In the genomic region with DNA sequence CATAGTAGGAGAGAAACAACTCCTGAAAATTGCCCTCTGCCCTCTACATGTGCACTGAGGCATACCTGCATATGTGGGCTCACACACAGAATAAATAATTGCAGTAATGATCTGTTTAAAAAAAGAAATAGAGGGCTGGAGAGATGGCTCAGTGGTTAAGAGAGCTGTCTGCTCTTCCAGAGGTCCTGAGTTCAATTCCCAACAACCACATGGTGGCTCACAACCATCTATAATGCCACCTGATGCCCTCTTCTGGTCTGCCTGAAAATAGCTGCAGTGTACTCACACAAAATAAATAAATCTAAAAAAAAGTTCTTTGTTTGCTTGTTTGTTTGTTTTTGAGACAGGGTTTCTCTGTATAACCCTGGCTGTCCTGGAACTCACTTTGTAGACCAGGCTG, we compare ENCODE assay signal across 11 mouse cellular contexts. TPM values are rescaled to one million over a fixed set of nuclear protein-coding genes. Genes with fewer than 3 reads are reported as not detected.
DNase-seq lines count a peak whose midpoint lies in the region; ATAC-seq and TF ChIP-seq lines count a peak whose summit lies in the region.
"Not testable (repeated sequence)": the region's sequence is repeated elsewhere in the genome, so short reads cannot be mapped to it uniquely, and the experiment has no call there.
"Had no signal": no experiment of that assay in that cellular context is flagged by ENCODE, and none has a peak within 500 bp of the region (broad histone marks: within the 10 kb centered on the region; RNA-seq: fewer than 3 reads in every experiment).

No protein-coding gene starts in this region.

- intact Hi-C loops in left cerebral cortex, adult 2 months (cut with DNase I) = loop anchor here (2.0 kb wide), 1 partner anchor 150 kb away; no protein-coding TSS in a partner anchor

- H3K36me3 ChIP-seq in hindbrain, postnatal 0 days (ENCODE audit: insufficient read depth, low read length); liver, embryonic 15.5 days (replicated peaks); midbrain, embryonic 10.5 days: not testable (repeated sequence)

- H3K4me1 ChIP-seq in hindbrain, postnatal 0 days (ENCODE audit: insufficient read depth, low read length) = not testable (repeated sequence)
- peaks cover 71% of the 10 kb centered on the region for H3K4me1 ChIP-seq in liver, embryonic 15.5 days (replicated peaks)
- peaks cover 13% of the 10 kb centered on the region for H3K4me1 ChIP-seq in midbrain, embryonic 10.5 days

- H3K4me3 ChIP-seq in hindbrain, postnatal 0 days (ENCODE audit: low read length); left cerebral cortex, adult 2 months; liver, embryonic 15.5 days (replicated peaks): not testable (repeated sequence)
- 0 out of 2 replicates have a peak overlapping the region, but pooled peaks have one; percentile 7 for H3K4me3 ChIP-seq in midbrain, embryonic 10.5 days

- not testable (repeated sequence) for H3K9ac ChIP-seq in hindbrain, postnatal 0 days (replicated peaks; ENCODE audit: low read length); liver, embryonic 15.5 days

- not testable (repeated sequence) for H3K4me2 ChIP-seq in hindbrain, postnatal 0 days (ENCODE audit: low read depth, low read length); liver, embryonic 15.5 days

- DNase-seq in CD4-positive, CD25-positive, alpha-beta regulatory T cell, adult 2 months (ENCODE audit: low read depth, low spot score) = peak; percentile 59
- DNase-seq in R1 (ENCODE audit: low read depth, low spot score) = peak; percentile 52
- DNase-seq in hindbrain, postnatal 0 days (ENCODE audit: low spot score); left cerebral cortex, adult 2 months (ENCODE audit: extremely low spot score in 1 of 2, low spot score in 2 of 2); midbrain, embryonic 10.5 days (ENCODE audit: low spot score): not testable (repeated sequence)
- peak; percentile 22 for DNase-seq in thymus, postnatal 14 days

- not testable (repeated sequence) for H3K27ac ChIP-seq in hindbrain, postnatal 0 days; left cerebral cortex, adult 2 months; midbrain, embryonic 10.5 days (replicated peaks)
- peak overlapping the region; percentile 97 for H3K27ac ChIP-seq in liver, embryonic 15.5 days (replicated peaks)

- not testable (repeated sequence) for H3K27me3 ChIP-seq in hindbrain, postnatal 0 days (ENCODE audit: insufficient read depth, low read length); liver, embryonic 15.5 days; midbrain, embryonic 10.5 days (ENCODE audit: low read depth, poor library complexity, severe bottlenecking)

- not testable (repeated sequence) for ATAC-seq in hindbrain, postnatal 0 days; liver, embryonic 15.5 days (ENCODE audit: insufficient read depth)

- TF ChIP-seq CTCF in hindbrain, postnatal 0 days (IDR thresholded peaks at IDR 0.05; ENCODE audit: low read depth) = peak; percentile 30
- TF ChIP-seq CTCF in left cerebral cortex, adult 2 months (IDR thresholded peaks at IDR 0.05) = peak; percentile 44

- H3K9me3 ChIP-seq in hindbrain, postnatal 0 days (ENCODE audit: low read length); liver, embryonic 15.5 days (replicated peaks); midbrain, embryonic 10.5 days (replicated peaks): not testable (repeated sequence)

RNA-seq across cellular contexts. Expression of gene Slc3a2, which starts 4.1 kb away (rescaled TPM):
- 154 and 155 TPM in 2 replicates for total RNA-seq in hindbrain, postnatal 0 days (2014; rRNA removed)
- polyA plus RNA-seq in hindbrain, postnatal 0 days (2015; fragmentation: Nextera tagmentation; extraction: Ambion mirVana) = 235 and 250 TPM in 2 replicates
- total RNA-seq in left cerebral cortex, adult 2 months (2021) = 100 to 1,000 TPM; 144 to 154 TPM
- polyA plus RNA-seq in liver, embryonic 15.5 days (2015; fragmentation: Nextera tagmentation; extraction: Ambion mirVana) = 124 and 132 TPM in 2 replicates
- 139 and 144 TPM in 2 replicates for polyA plus RNA-seq in midbrain, embryonic 10.5 days (2016; fragmentation: Nextera tagmentation; extraction: Ambion mirVana)

RNA-seq across cellular contexts. Expression of gene Wdr74, which starts 16.6 kb away (rescaled TPM):
- total RNA-seq in hindbrain, postnatal 0 days (2014; rRNA removed) = 46.7 and 49.7 TPM in 2 replicates
- polyA plus RNA-seq in hindbrain, postnatal 0 days (2015; fragmentation: Nextera tagmentation; extraction: Ambion mirVana) = 78.7 and 79.2 TPM in 2 replicates
- 10 to 100 TPM; 48.5 to 53.1 TPM for total RNA-seq in left cerebral cortex, adult 2 months (2021)
- polyA plus RNA-seq in liver, embryonic 15.5 days (2015; fragmentation: Nextera tagmentation; extraction: Ambion mirVana) = 48.8 and 53.0 TPM in 2 replicates
- polyA plus RNA-seq in midbrain, embryonic 10.5 days (2016; fragmentation: Nextera tagmentation; extraction: Ambion mirVana) = 105 and 121 TPM in 2 replicates

RNA-seq across cellular contexts. Expression of gene 1700092M07Rik, which starts 21.5 kb away (rescaled TPM):
- total RNA-seq in hindbrain, postnatal 0 days (2014; rRNA removed) = not detected in 2 replicates
- polyA plus RNA-seq in hindbrain, postnatal 0 days (2015; fragmentation: Nextera tagmentation; extraction: Ambion mirVana) = 0.66 and 0.85 TPM in 2 replicates
- 1 to 10 TPM; 1.4 to 1.8 TPM for total RNA-seq in left cerebral cortex, adult 2 months (2021)
- polyA plus RNA-seq in liver, embryonic 15.5 days (2015; fragmentation: Nextera tagmentation; extraction: Ambion mirVana) = 0.43 and 0.62 TPM in 2 replicates
- polyA plus RNA-seq in midbrain, embryonic 10.5 days (2016; fragmentation: Nextera tagmentation; extraction: Ambion mirVana) = 3.2 and 3.3 TPM in 2 replicates
- total RNA-seq: gastrocnemius, adult 2 months; heart, postnatal 10 days; hematopoietic stem cell, adult 5-6 weeks had no signal
- polyA plus RNA-seq: erythroblast, embryonic 14.5 days had no signal

RNA-seq across cellular contexts. Expression of gene Stx5a, which starts 22.2 kb away (rescaled TPM):
- total RNA-seq in hindbrain, postnatal 0 days (2014; rRNA removed) = 84.4 and 110 TPM in 2 replicates
- polyA plus RNA-seq in hindbrain, postnatal 0 days (2015; fragmentation: Nextera tagmentation; extraction: Ambion mirVana) = 95.3 and 104 TPM in 2 replicates
- 10 to 100 TPM; 71.2 to 77.9 TPM for total RNA-seq in left cerebral cortex, adult 2 months (2021)
- polyA plus RNA-seq in liver, embryonic 15.5 days (2015; fragmentation: Nextera tagmentation; extraction: Ambion mirVana) = 53.5 and 53.8 TPM in 2 replicates
- polyA plus RNA-seq in midbrain, embryonic 10.5 days (2016; fragmentation: Nextera tagmentation; extraction: Ambion mirVana) = 94.9 and 103 TPM in 2 replicates

RNA-seq across cellular contexts. Expression of gene Nxf1, which starts 37.8 kb away (rescaled TPM):
- total RNA-seq in hindbrain, postnatal 0 days (2014; rRNA removed) = 47.7 and 51.3 TPM in 2 replicates
- polyA plus RNA-seq in hindbrain, postnatal 0 days (2015; fragmentation: Nextera tagmentation; extraction: Ambion mirVana) = 88.3 and 89.5 TPM in 2 replicates
- total RNA-seq in left cerebral cortex, adult 2 months (2021) = 10 to 100 TPM; 90.2 to 98.8 TPM
- 81.2 and 91.6 TPM in 2 replicates for polyA plus RNA-seq in liver, embryonic 15.5 days (2015; fragmentation: Nextera tagmentation; extraction: Ambion mirVana)
- polyA plus RNA-seq in midbrain, embryonic 10.5 days (2016; fragmentation: Nextera tagmentation; extraction: Ambion mirVana) = 253 and 282 TPM in 2 replicates
